Mouse (Mus musculus): ENCODE results near the gene Ate1. TPM values are rescaled to one million over a fixed set of nuclear protein-coding genes. Genes with fewer than 3 reads are reported as not detected.
"Not testable (repeated sequence)": the region's sequence is repeated elsewhere in the genome, so short reads cannot be mapped to it uniquely, and the experiment has no call there.

The Ate1 gene
- polyA plus RNA-seq, 1 experiment from 2014 or later: 94.4 TPM

DNA sequence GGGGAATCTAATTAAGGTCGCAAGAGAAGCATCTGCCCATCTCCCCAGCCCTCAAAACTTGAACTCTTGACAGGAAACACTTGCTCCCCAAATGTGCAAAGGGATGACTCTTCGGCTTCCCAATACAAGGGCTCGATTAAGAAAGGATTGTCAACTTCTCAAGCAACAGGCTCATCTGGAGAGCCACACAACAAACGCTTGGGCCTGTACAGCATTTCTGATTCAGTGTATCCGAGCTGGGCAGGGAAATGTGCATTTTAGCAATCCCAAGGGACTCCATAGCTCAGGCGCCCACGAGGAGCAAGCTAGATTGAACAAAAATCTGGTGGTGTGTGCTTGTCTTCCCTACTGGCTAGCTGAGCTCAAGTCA, 26.2 kb upstream of the Ate1 start:
- 4% methylated on average over 7 of the region's 7 CpGs for WGBS
- peak; percentile 54; the same call in 1 of the 2 replicates for ATAC-seq (ENCODE audit: low FRiP score)
- Histone ChIP-seq H3K27ac (peak overlapping the region; percentile 96), H3K4me3 (peak overlapping the region; percentile 89), H3K36me3 (peaks cover 33% of the 10 kb centered on the region), H3K9ac (peak overlapping the region; percentile 92), H3K27me3 (no peaks in the 10 kb centered on the region), H3K4me2 (peak overlapping the region; percentile 84), H3K9me3 (no peaks in the 10 kb centered on the region), H3K4me1 (replicated peaks) (peaks cover 24% of the 10 kb centered on the region)

DNA sequence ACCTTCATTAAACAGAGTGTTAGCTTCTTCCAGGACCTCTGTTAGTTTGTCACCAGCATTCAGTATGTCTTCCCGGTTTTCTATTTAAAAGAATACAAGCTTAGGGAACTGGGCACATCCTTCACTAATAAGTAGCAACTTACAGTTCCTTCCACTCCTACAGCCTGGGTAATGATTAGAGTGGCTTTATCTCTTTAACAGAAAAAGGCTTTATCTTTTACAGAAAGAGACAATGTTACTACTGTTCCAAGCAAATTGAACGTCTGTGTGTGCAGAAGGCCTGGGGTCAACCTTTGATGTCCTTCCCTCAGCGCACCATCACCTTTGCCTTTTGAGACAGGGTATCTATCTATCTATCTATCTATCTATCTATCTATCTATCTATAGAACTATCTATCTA, 25.7 kb upstream of the Ate1 start:
- Histone ChIP-seq H3K9me3 (no peaks in the 10 kb centered on the region), H3K9ac (peak overlapping the region; percentile 92), H3K4me1 (replicated peaks) (peaks cover 24% of the 10 kb centered on the region), H3K27me3 (no peaks in the 10 kb centered on the region), H3K4me2 (peak overlapping the region; percentile 84), H3K27ac (peak overlapping the region; percentile 96), H3K36me3 (peaks cover 37% of the 10 kb centered on the region), H3K4me3 (peak overlapping the region; percentile 89)
- WGBS: 59% methylated on average over 3 of the region's 3 CpGs
- no peak for ATAC-seq (ENCODE audit: low FRiP score)

DNA sequence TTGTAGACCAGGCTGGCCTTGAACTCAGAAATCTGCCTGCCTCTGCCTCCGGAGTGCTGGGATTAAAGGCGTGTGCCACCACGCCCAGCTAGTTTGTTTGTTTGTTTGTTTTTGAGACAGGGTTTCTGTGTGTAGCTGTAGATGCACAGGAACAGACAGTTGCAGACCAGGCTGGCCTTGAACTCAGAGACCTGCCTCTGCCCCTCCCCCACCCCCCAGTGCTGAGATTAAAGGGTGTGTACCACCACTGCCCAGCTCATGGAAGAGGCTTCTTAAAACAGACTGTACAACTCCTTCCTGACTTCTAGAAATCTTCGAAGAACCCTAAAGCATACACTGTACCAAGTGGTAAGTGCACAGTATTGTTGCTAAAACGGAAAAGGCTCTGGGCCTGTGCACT, 25.2 kb upstream of the Ate1 start:
- no peaks in the 10 kb centered on the region for H3K9me3 ChIP-seq
- peak overlapping the region; percentile 84 for H3K4me2 ChIP-seq
- H3K9ac ChIP-seq: 0 out of 2 replicates have a peak overlapping the region, but pooled peaks have one; percentile 31
- H3K36me3 ChIP-seq: peaks cover 40% of the 10 kb centered on the region
- peaks cover 24% of the 10 kb centered on the region for H3K4me1 ChIP-seq (replicated peaks)
- no peaks in the 10 kb centered on the region for H3K27me3 ChIP-seq
- ATAC-seq (ENCODE audit: low FRiP score): no peak
- peak overlapping the region; percentile 89; the same call in 1 of the 2 replicates for H3K4me3 ChIP-seq
- 89% methylated on average over 5 of the region's 5 CpGs for WGBS
- H3K27ac ChIP-seq: no peak overlapping the region

DNA sequence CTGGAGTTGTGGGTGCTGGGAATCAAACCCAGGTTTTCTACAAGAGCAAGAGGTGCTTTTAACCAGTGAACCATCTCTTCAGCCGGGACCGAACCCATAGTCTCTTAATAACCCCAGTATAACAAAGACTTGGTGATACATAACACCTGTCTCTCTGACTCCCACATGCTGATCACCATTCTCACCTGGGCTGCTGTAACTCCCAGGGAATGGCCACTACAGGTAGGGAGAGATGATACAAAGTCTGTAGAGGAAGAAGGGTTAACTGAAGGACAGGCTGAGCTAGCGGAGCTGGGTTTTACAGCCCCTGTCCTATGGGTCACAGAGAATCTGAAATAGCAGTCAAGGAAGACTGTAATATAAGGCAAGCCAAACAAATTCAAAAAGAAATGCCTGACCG, 23.0 kb upstream of the Ate1 start:
- H3K27me3 ChIP-seq: no peaks in the 10 kb centered on the region
- no peak overlapping the region for H3K4me3 ChIP-seq
- H3K9me3 ChIP-seq: no peaks in the 10 kb centered on the region
- H3K36me3 ChIP-seq: peaks cover 60% of the 10 kb centered on the region
- peaks cover 24% of the 10 kb centered on the region for H3K4me1 ChIP-seq (replicated peaks)
- WGBS: 98% methylated on average over 4 of the region's 4 CpGs
- no peak for ATAC-seq (ENCODE audit: low FRiP score)
- H3K27ac ChIP-seq: no peak overlapping the region
- H3K4me2 ChIP-seq: no peak overlapping the region
- H3K9ac ChIP-seq: no peak overlapping the region

DNA sequence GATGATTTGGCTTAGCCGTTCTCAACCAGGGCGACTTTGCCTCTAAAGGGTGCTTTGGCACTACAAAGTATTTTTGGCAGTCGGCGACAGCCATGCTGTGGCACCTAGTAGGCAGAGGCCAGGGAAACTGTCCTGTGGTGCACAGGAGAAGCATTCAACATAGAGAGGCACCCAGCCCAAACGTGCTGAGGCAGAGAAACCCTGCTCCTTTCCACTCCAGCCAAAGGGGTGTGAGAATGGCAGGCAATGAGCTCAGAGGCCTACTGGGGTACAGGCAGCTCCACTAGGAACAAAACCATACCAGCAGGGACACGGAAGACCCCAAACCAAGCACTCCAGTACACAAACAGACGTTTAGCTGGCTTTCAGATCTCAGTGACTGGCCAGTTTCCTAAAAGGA, 20.0 kb upstream of the Ate1 start:
- Histone ChIP-seq H3K36me3 (peaks cover 84% of the 10 kb centered on the region), H3K4me2 (no peak overlapping the region), H3K4me1 (replicated peaks) (peaks cover 6% of the 10 kb centered on the region), H3K9ac (no peak overlapping the region), H3K27me3 (no peaks in the 10 kb centered on the region), H3K27ac (no peak overlapping the region), H3K9me3 (no peaks in the 10 kb centered on the region), H3K4me3 (no peak overlapping the region)
- ATAC-seq (ENCODE audit: low FRiP score): no peak
- 91% methylated on average over 7 of the region's 7 CpGs for WGBS

DNA sequence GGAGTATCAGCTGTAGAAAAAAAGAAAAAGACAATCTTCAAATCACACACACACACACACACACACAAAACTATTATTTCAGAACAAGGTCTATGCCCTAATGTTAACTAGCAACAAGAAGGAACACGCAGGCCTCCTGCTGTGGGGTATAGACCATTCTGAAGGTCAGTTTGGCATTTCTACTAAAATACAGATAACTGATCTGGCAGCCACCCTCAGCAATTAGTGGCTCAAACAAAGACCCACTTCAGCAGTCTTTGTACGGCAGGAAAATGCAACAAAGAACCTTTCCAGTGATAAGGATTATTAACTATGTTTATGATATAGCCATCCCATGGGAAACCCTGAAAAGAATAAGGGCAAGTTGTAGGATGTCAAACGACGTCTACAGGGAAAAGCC, 16.9 kb upstream of the Ate1 start:
- Histone ChIP-seq H3K4me3 (no peak overlapping the region), H3K27ac (no peak overlapping the region), H3K4me1 (replicated peaks) (no peaks in the 10 kb centered on the region), H3K36me3 (peaks cover 63% of the 10 kb centered on the region), H3K27me3 (no peaks in the 10 kb centered on the region), H3K4me2 (no peak overlapping the region), H3K9ac (no peak overlapping the region), H3K9me3 (no peaks in the 10 kb centered on the region)
- ATAC-seq (ENCODE audit: low FRiP score): no peak
- WGBS: 92% methylated on average over 4 of the region's 4 CpGs

DNA sequence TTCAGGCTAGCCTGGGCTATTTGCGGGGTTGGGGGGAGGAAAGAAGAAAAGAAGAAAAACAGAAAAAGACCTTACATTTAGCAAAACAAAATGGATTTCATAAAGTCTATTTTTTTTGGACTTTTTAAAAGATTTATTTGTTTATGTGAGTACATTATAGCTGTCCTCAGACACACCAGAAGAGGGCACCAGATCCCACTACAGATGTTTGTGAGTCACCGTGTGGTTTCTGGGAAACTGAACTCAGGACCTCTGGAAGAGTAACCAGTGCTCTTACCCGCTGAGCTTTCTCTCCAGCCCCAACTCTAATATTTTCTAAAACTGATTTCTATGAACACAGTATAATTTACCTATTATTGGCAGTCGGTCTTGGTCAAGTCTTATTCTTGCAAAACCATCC, 15.0 kb upstream of the Ate1 start:
- 93% methylated on average over 4 of the region's 4 CpGs for WGBS
- Histone ChIP-seq H3K36me3 (peaks cover 58% of the 10 kb centered on the region), H3K9me3 (no peaks in the 10 kb centered on the region)

DNA sequence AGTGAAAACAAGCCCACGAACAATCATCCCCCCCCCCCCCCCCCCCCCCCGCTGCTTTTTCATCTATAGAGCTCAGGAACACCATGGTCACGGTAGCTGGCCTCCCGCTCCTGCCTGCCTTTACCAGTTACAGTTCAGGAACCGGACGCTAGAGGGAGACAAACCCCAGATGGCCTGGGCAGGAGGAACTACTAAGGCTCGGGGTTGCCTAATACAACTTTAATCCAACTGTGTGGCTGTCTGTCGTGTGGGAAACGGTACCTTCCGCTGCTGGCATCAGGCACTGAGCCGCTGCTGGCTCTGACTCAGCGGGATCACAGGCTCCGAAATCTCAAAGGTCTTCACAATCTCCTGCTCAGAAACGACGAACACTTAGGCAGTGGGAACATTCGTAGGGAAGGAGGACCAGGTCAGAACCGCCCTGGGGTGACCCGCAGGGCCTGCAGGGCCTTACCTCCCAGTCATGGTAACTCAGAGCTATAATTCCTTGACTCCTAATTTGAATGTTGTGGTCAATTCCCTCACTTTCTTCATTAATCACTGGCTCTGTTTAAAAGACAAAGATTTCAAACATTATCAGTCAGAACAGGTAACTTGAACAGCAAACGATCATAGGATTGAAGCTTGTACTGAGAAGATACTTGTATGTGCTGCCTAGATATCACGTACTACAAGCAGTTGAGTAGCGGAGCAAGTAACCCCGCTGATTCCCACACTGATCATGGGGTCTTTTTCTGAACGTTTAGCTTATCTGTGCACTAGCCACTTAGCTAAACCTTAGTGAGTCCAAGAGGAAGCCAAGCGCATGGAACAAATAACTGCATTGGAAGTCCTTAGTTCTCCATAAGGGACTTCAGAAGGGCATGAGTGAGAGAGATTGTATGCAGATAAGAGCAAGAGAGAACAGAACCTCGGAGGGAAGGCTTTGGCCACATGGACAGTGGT, 13.4 kb upstream of the Ate1 start:
- peak; percentile 54; the same call in 1 of the 2 replicates for ATAC-seq (ENCODE audit: low FRiP score)
- Histone ChIP-seq H3K27me3 (no peaks in the 10 kb centered on the region), H3K9me3 (no peaks in the 10 kb centered on the region), H3K4me1 (replicated peaks) (no peaks in the 10 kb centered on the region), H3K36me3 (peaks cover 44% of the 10 kb centered on the region), H3K27ac (0 out of 2 replicates have a peak overlapping the region, but pooled peaks have one; percentile 40), H3K4me2 (no peak overlapping the region), H3K4me3 (no peak overlapping the region), H3K9ac (no peak overlapping the region)
- WGBS: 53% methylated on average over 24 of the region's 25 CpGs

More for the DNA sequence above, 15.0 kb upstream of the Ate1 start:
- Histone ChIP-seq H3K27ac (no peak overlapping the region), H3K4me3 (no peak overlapping the region), H3K4me2 (no peak overlapping the region), H3K4me1 (replicated peaks) (no peaks in the 10 kb centered on the region), H3K9ac (no peak overlapping the region), H3K27me3 (no peaks in the 10 kb centered on the region)
- ATAC-seq (ENCODE audit: low FRiP score): no peak

DNA sequence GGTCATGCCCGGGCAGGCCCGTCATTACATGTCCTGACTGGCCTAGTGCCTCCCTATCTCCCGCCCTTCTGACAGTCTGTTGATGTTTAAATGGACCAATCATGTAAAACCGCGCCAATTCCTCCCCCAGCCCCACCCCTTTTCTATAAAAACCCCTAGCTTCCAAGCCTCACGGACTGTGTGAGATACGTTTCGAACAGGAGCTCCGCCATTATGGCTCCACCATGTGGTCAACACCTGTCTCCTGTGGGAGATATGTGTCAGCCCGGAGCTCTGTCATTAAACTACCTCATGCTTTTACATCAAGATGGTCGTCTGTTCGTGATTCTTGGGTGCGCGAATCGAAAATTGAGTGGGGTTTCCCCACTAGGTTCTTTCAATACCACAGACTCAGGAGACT, 11.0 kb upstream of the Ate1 start:
- not testable (repeated sequence) for H3K4me3 ChIP-seq; H3K4me1 ChIP-seq (replicated peaks); H3K27me3 ChIP-seq; H3K4me2 ChIP-seq; H3K27ac ChIP-seq; H3K9me3 ChIP-seq; H3K9ac ChIP-seq; ATAC-seq (ENCODE audit: low FRiP score)
- H3K36me3 ChIP-seq: peaks cover 23% of the 10 kb centered on the region
- 93% methylated on average over 14 of the region's 15 CpGs for WGBS

DNA sequence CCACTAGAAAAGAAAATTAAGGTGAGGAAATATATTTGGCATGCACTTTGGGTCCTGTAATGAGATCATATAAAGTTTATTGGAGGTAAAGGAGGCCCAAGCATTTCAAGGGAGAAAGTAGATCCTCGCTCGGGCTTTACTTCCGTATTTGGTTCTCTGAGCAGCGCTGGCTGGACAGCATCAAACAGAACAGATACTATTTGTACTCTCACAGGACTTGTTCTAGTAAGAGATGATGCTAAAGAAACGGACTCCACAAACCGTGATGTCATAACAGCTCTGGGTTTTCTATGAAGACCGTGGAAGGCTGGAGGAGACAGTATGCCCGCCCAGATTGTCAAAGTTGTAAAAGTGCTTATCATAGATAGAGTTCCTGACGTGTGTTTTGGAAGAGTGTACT, 7.1 kb upstream of the Ate1 start:
- no peak for ATAC-seq (ENCODE audit: low FRiP score)
- Histone ChIP-seq H3K9ac (no peak overlapping the region), H3K27ac (no peak overlapping the region), H3K36me3 (peaks cover 11% of the 10 kb centered on the region), H3K4me1 (replicated peaks) (no peaks in the 10 kb centered on the region), H3K4me3 (no peak overlapping the region), H3K9me3 (no peaks in the 10 kb centered on the region), H3K27me3 (no peaks in the 10 kb centered on the region), H3K4me2 (no peak overlapping the region)
- 90% methylated on average over 9 of the region's 9 CpGs for WGBS

DNA sequence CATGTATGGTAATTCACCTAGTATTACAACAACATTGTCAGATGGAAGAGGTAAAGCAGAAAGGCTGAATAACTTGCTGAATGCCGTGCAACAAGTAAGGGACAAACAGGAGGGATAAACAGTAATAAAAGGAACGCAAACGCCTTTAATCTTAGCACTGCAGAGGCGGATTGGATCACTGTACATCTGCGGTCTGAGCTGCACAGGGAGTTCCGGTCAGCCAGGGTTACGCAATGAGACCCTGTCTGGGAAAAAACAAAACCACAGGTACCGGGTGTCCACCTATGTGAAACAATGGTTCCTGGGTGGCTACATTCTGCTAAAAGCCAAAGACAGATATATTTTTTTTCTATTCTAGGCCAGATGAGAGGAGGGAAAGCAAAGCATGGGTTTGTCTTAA, 3.3 kb upstream of the Ate1 start:
- WGBS: 97% methylated on average over 8 of the region's 8 CpGs

DNA sequence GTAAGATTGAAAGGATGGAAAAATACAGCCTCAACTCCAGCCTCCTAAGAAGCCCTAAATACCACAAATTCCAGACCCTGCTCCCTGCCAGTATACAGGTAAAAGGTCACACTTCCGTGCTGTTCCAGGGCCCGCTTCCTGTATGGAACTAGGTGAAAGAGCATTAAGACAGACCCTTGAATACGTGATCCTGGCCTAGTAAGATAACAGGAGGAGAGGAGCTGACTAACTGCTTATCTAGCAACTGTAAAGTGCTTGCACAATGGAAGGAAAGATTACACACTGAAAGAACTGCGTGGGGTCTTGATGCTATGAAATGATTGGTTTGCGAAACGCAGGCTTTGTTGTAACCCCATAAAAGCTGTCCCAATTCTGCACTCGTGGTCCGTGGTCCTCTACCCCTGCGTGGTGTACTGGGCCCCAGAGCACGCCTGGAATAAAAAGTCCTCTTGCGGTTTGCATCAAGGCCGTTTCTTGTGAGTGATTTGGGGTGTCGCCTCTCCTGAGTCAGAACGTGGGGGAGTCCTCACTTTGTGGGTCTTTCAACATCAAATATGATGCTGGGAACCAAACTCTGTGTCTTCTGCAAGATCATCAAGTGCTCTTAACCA, 748 bp upstream of the Ate1 start:
- ATAC-seq (ENCODE audit: low FRiP score): no peak
- H3K36me3 ChIP-seq: no peaks in the 10 kb centered on the region
- no peak overlapping the region for H3K9ac ChIP-seq
- H3K9me3 ChIP-seq: no peaks in the 10 kb centered on the region
- H3K4me3 ChIP-seq: no peak overlapping the region
- WGBS: 91% methylated on average over 14 of the region's 14 CpGs
- no peaks in the 10 kb centered on the region for H3K27me3 ChIP-seq
- peaks cover 28% of the 10 kb centered on the region for H3K4me1 ChIP-seq (replicated peaks)
- no peak overlapping the region for H3K4me2 ChIP-seq
- H3K27ac ChIP-seq: peak overlapping the region; percentile 98; the same call in 1 of the 2 replicates

More for the DNA sequence above, 3.3 kb upstream of the Ate1 start:
- Histone ChIP-seq H3K4me2 (no peak overlapping the region), H3K36me3 (no peaks in the 10 kb centered on the region), H3K9ac (no peak overlapping the region), H3K27ac (no peak overlapping the region), H3K4me3 (no peak overlapping the region), H3K9me3 (no peaks in the 10 kb centered on the region), H3K27me3 (no peaks in the 10 kb centered on the region), H3K4me1 (replicated peaks) (peaks cover 10% of the 10 kb centered on the region)
- ATAC-seq (ENCODE audit: low FRiP score): no peak

Data from hindbrain, embryonic 13.5 days (tissue).